ENCODE assay signal across 13 mouse cellular contexts in the genomic region with DNA sequence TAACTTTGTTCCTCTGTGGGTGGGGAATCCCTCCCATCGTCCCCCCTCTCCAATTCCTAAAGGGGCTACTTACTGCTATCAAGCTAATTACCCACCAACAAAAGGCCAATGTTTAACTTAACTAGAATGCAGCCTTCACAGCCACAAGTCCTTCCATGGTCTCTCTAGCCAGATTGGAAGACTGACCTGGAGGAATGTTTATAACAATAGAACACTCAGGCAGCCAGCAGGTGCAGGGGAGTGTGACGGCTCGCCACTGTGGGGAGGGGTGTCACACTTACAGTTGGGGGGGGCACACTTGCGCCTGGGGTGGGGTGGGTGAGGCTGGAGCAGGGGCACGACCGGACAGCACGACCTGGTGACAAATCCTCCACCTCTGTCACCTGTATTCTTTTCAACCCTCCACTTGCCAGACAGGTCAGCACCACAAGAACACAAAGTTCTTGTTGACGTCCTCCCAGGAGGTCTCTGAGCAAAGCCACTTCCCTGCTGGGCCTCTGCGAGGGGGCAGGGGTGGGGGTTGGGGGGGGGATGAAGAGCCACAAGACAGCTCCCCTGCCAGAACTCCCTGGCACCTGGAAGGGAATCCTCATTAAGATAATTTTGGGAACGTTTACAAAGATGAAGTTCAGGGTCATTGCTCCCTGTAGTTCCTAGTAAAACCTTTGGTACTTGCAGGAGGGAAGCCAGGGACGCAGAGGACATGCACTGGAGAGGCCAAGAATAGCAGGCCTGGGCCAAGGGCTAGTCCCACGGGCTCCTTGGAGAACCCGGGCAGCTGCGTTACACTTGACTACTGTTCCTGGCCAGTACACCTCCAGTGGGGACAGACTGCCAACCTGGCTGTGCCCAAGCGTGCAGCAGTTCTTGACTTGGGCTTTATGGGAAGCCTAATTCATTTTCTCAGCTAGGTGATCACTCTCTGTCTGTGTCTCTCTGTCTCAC.
DNase-seq lines count a peak whose midpoint lies in the region; ATAC-seq lines count a peak whose summit lies in the region.
"Had no signal": no experiment of that assay in that cellular context is flagged by ENCODE, and none has a peak within 500 bp of the region (broad histone marks: within the 10 kb centered on the region; RNA-seq: fewer than 3 reads in every experiment).

No protein-coding gene starts in this region.

- H3K4me3 ChIP-seq in midbrain, embryonic 16.5 days (ENCODE audit: low read depth, low read length) = no peak overlapping the region
- H3K4me3 ChIP-seq: forebrain, embryonic 15.5 days; hindbrain, embryonic 15.5 days had no signal

- H3K4me2 ChIP-seq in midbrain, embryonic 16.5 days (ENCODE audit: low read length) = no peak overlapping the region
- H3K4me2 ChIP-seq: forebrain, embryonic 15.5 days; hindbrain, embryonic 15.5 days; lung, embryonic 14.5 days had no signal

- H3K27ac ChIP-seq in midbrain, embryonic 16.5 days (ENCODE audit: low read length) = no peak overlapping the region
- H3K27ac ChIP-seq: forebrain, embryonic 15.5 days; hindbrain, embryonic 15.5 days had no signal

- no peak overlapping the region for H3K9ac ChIP-seq in midbrain, embryonic 16.5 days (ENCODE audit: low read depth, low read length)
- H3K9ac ChIP-seq: forebrain, embryonic 15.5 days; hindbrain, embryonic 15.5 days; lung, embryonic 14.5 days had no signal

- H3K36me3 ChIP-seq in midbrain, embryonic 16.5 days (ENCODE audit: control insufficient read depth, insufficient read depth, low read length) = no peaks in the 10 kb centered on the region
- H3K36me3 ChIP-seq: forebrain, embryonic 15.5 days; hindbrain, embryonic 15.5 days had no signal

- 25% methylated on average over 15 of the region's 15 CpGs for WGBS in midbrain, embryonic 16.5 days

- peak; percentile 6 to 11 for DNase-seq in heart, adult 18-20 months
- no peak for DNase-seq in heart, adult 11 months
- peak; percentile 22 for DNase-seq in ZHBTc4 (ENCODE audit: low read depth, low spot score)
- DNase-seq in kidney, adult 8-10 months = peak; percentile 71 to 73
- DNase-seq in kidney, postnatal 4 days = peak; percentile 48 to 69
- DNase-seq in layer of hippocampus, postnatal 25 days (ENCODE audit: extremely low spot score in 1 of 2, low spot score in 1 of 2) = no peak
- DNase-seq: cerebellum, adult 11-12 months; lung, embryonic 14.5 days; thymus, postnatal 14 days had no signal

- no peaks in the 10 kb centered on the region for H3K4me1 ChIP-seq in midbrain, embryonic 16.5 days (ENCODE audit: control insufficient read depth, insufficient read depth, low read length)
- H3K4me1 ChIP-seq: forebrain, embryonic 15.5 days had no signal

- ATAC-seq in midbrain, embryonic 16.5 days = no peak
- ATAC-seq: CD4-positive, CD25-positive, alpha-beta regulatory T cell, adult 4 months; forebrain, embryonic 15.5 days had no signal

- H3K9me3 ChIP-seq in midbrain, embryonic 16.5 days (replicated peaks; ENCODE audit: control insufficient read depth, low read length, poor library complexity, severe bottlenecking) = no peaks in the 10 kb centered on the region
- H3K9me3 ChIP-seq: forebrain, embryonic 15.5 days; hindbrain, embryonic 15.5 days had no signal

- no peaks in the 10 kb centered on the region for H3K27me3 ChIP-seq in midbrain, embryonic 16.5 days (ENCODE audit: control insufficient read depth, insufficient read depth, low read depth, low read length)
- H3K27me3 ChIP-seq: forebrain, embryonic 15.5 days; hindbrain, embryonic 15.5 days had no signal

Comparison
In these comparisons a context has a peak if more than half of its experiments do, and no peak if none do; other contexts are left out.
1. DNase-seq: peak in heart, adult 18-20 months (2 of 2), ZHBTc4 (single experiment), kidney, adult 8-10 months (2 of 2) and kidney, postnatal 4 days (2 of 2); none in heart, adult 11 months (single experiment) and layer of hippocampus, postnatal 25 days (0 of 2).